In the genomic region with DNA sequence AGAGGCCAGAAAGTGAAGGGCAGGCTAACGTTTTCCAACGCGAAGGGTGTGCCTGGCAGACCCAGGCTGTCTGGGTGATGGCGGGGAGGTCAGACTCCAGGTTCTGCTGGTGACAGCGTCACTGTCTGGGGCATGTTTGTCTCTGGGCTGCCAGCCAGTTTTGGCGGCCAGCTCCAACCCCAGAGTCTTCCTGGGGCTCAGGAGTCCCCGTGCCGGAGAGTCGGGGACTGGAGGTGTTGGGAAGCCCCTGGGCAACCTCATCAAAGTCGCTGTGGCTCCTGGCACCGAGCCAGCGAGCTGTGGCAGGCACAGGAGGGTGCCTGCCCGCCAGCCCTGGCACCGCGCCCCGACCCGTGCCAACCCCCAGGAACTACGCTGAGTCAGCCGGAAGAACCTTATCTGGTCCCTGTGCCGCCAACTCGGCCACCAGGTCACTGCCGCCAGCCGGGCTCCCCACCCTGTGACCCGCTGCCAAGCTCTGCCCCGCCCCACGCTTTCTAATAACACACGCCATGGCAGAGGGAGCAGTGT, we compare ENCODE assay signal across 9 mouse cellular contexts. TPM values are rescaled to one million over a fixed set of nuclear protein-coding genes. Genes with fewer than 3 reads are reported as not detected.
DNase-seq lines count a peak whose midpoint lies in the region; ATAC-seq and TF ChIP-seq lines count a peak whose summit lies in the region.
"Had no signal": no experiment of that assay in that cellular context is flagged by ENCODE, and none has a peak within 500 bp of the region (broad histone marks: within the 10 kb centered on the region; RNA-seq: fewer than 3 reads in every experiment).

No protein-coding gene starts in this region.

- no peaks in the 10 kb centered on the region for H3K27me3 ChIP-seq in G1E (ENCODE audit: insufficient read depth, low read length)
- H3K27me3 ChIP-seq in hindbrain, embryonic 16.5 days (replicated peaks; ENCODE audit: control insufficient read depth, insufficient read depth, low read length) = no peaks in the 10 kb centered on the region
- no peaks in the 10 kb centered on the region for H3K27me3 ChIP-seq in liver, embryonic 15.5 days
- H3K27me3 ChIP-seq in neural tube, embryonic 15.5 days (replicated peaks) = no peaks in the 10 kb centered on the region

- peaks cover 100% of the 10 kb centered on the region for H3K36me3 ChIP-seq in G1E (replicated peaks)
- no peaks in the 10 kb centered on the region for H3K36me3 ChIP-seq in hindbrain, embryonic 16.5 days (ENCODE audit: control insufficient read depth, insufficient read depth, low read length)
- H3K36me3 ChIP-seq in liver, embryonic 15.5 days (replicated peaks) = peaks cover 33% of the 10 kb centered on the region
- H3K36me3 ChIP-seq in neural tube, embryonic 15.5 days = peaks cover 9% of the 10 kb centered on the region

- DNase-seq in G1E (ENCODE audit: low spot score) = peak; percentile 59
- peak; percentile 91 for DNase-seq in adrenal gland, postnatal 25 days
- peak; percentile 73 for DNase-seq in gastrocnemius, adult 18-20 months (ENCODE audit: low spot score)
- peak; percentile 78 for DNase-seq in urinary bladder, postnatal 4 days (ENCODE audit: low spot score in 2 of 2)
- DNase-seq in layer of hippocampus, adult 8-10 months (ENCODE audit: low spot score in 2 of 2) = no peak

- peak overlapping the region; percentile 31; the same call in 1 of the 2 replicates for H3K4me3 ChIP-seq in G1E (ENCODE audit: low read depth, low read length)
- H3K4me3 ChIP-seq in hindbrain, embryonic 16.5 days (ENCODE audit: low read length) = no peak overlapping the region
- H3K4me3 ChIP-seq in liver, embryonic 15.5 days (replicated peaks) = peak overlapping the region; percentile 18; the same call in 1 of the 2 replicates
- H3K4me3 ChIP-seq in neural tube, embryonic 15.5 days (replicated peaks) = no peak overlapping the region

- no peaks in the 10 kb centered on the region for H3K9me3 ChIP-seq in G1E (replicated peaks)
- H3K9me3 ChIP-seq in hindbrain, embryonic 16.5 days (ENCODE audit: control insufficient read depth, low read length) = no peaks in the 10 kb centered on the region
- no peaks in the 10 kb centered on the region for H3K9me3 ChIP-seq in liver, embryonic 15.5 days (replicated peaks)
- no peaks in the 10 kb centered on the region for H3K9me3 ChIP-seq in neural tube, embryonic 15.5 days (replicated peaks)

- peaks cover 96% of the 10 kb centered on the region for H3K4me1 ChIP-seq in G1E (ENCODE audit: insufficient read depth, low read depth, low read length)
- H3K4me1 ChIP-seq in hindbrain, embryonic 16.5 days (ENCODE audit: control insufficient read depth, insufficient read depth, low read depth, low read length) = peaks cover 37% of the 10 kb centered on the region
- peaks cover 98% of the 10 kb centered on the region for H3K4me1 ChIP-seq in liver, embryonic 15.5 days (replicated peaks)
- H3K4me1 ChIP-seq in neural tube, embryonic 15.5 days = peaks cover 58% of the 10 kb centered on the region

- 42% methylated on average over 20 of the region's 27 CpGs for WGBS in hindbrain, embryonic 16.5 days
- WGBS in liver, embryonic 15.5 days (ENCODE audit: insufficient replicate concordance) = 49% methylated on average over 27 of the region's 27 CpGs
- WGBS in neural tube, embryonic 15.5 days = 43% methylated on average over 27 of the region's 27 CpGs

- H3K27ac ChIP-seq in hindbrain, embryonic 16.5 days (ENCODE audit: low read depth, low read length) = no peak overlapping the region; the same call in 1 of the 2 replicates
- peak overlapping the region; percentile 78 for H3K27ac ChIP-seq in liver, embryonic 15.5 days (replicated peaks)
- 0 out of 2 replicates have a peak overlapping the region, but pooled peaks have one; percentile 25 for H3K27ac ChIP-seq in neural tube, embryonic 15.5 days (replicated peaks)

- no peak for TF ChIP-seq CTCF in G1E (IDR thresholded peaks at IDR 0.05; ENCODE audit: low read depth, low read length)

- H3K9ac ChIP-seq in hindbrain, embryonic 16.5 days (ENCODE audit: low read depth, low read length) = peak overlapping the region; percentile 23; the same call in 1 of the 2 replicates
- peak overlapping the region; percentile 39; the same call in 1 of the 2 replicates for H3K9ac ChIP-seq in liver, embryonic 15.5 days
- H3K9ac ChIP-seq in neural tube, embryonic 15.5 days (replicated peaks) = 0 out of 2 replicates have a peak overlapping the region, but pooled peaks have one; percentile 2

- H3K4me2 ChIP-seq in hindbrain, embryonic 16.5 days (ENCODE audit: low read length) = peak overlapping the region; percentile 36
- H3K4me2 ChIP-seq in liver, embryonic 15.5 days = peak overlapping the region; percentile 58
- H3K4me2 ChIP-seq in neural tube, embryonic 15.5 days = peak overlapping the region; percentile 25

- ATAC-seq in G1E (ENCODE audit: extremely low read depth, insufficient number of reproducible peaks, low FRiP score, poor library complexity, severe bottlenecking) = no peak
- no peak; the same call in 1 of the 2 replicates for ATAC-seq in hindbrain, embryonic 16.5 days
- ATAC-seq in liver, embryonic 15.5 days (ENCODE audit: insufficient read depth) = peak; percentile 40
- ATAC-seq in neural tube, embryonic 15.5 days (ENCODE audit: low FRiP score) = no peak

RNA-seq across cellular contexts. Expression of gene Arid3a, which starts 10.1 kb away (rescaled TPM):
- total RNA-seq in G1E (2014; fragmentation: Nextera tagmentation) = 35.4 and 41.3 TPM in 2 replicates
- 32.8 and 35.1 TPM in 2 replicates for total RNA-seq in G1E (2017)
- polyA plus RNA-seq in G1E (2012) = 164 and 202 TPM in 2 replicates
- 5.2 and 5.8 TPM in 2 replicates for total RNA-seq in adrenal gland, postnatal 25 days (2021)
- 1 to 10 TPM; 1.5 to 1.7 TPM for total RNA-seq in gastrocnemius, adult 18-20 months (2021)
- 1.6 and 1.7 TPM in 2 replicates for polyA plus RNA-seq in hindbrain, embryonic 16.5 days (2015; fragmentation: Nextera tagmentation; extraction: Ambion mirVana)
- 6.1 and 7.4 TPM in 2 replicates for polyA plus RNA-seq in liver, embryonic 15.5 days (2015; fragmentation: Nextera tagmentation; extraction: Ambion mirVana)
- polyA plus RNA-seq in neural tube, embryonic 15.5 days (2015; fragmentation: Nextera tagmentation; extraction: Ambion mirVana) = 2.4 and 5.1 TPM in 2 replicates
- total RNA-seq in layer of hippocampus, adult 8-10 months (2022) = 10 to 100 TPM in 1 of 4 experiments, 1 to 10 TPM in 3; 6.6 to 11.8 (median 7.5) TPM

RNA-seq across cellular contexts. Expression of gene R3hdm4, which starts 16.0 kb away (rescaled TPM):
- 118 and 134 TPM in 2 replicates for total RNA-seq in G1E (2014; fragmentation: Nextera tagmentation)
- total RNA-seq in G1E (2017) = 35.0 and 35.8 TPM in 2 replicates
- 185 and 203 TPM in 2 replicates for polyA plus RNA-seq in G1E (2012)
- 85.5 and 98.9 TPM in 2 replicates for total RNA-seq in adrenal gland, postnatal 25 days (2021)
- 100 to 1,000 TPM; 114 to 115 TPM for total RNA-seq in gastrocnemius, adult 18-20 months (2021)
- 293 and 300 TPM in 2 replicates for polyA plus RNA-seq in hindbrain, embryonic 16.5 days (2015; fragmentation: Nextera tagmentation; extraction: Ambion mirVana)
- polyA plus RNA-seq in liver, embryonic 15.5 days (2015; fragmentation: Nextera tagmentation; extraction: Ambion mirVana) = 52.4 and 55.6 TPM in 2 replicates
- 264 and 288 TPM in 2 replicates for polyA plus RNA-seq in neural tube, embryonic 15.5 days (2015; fragmentation: Nextera tagmentation; extraction: Ambion mirVana)
- total RNA-seq in layer of hippocampus, adult 8-10 months (2022) = 100 to 1,000 TPM; 340 to 392 (median 347) TPM

RNA-seq across cellular contexts. Expression of gene Kiss1r, which starts 20.2 kb away (rescaled TPM):
- total RNA-seq in G1E (2014; fragmentation: Nextera tagmentation) (0.30 and 0.39 TPM in 2 replicates), G1E (2017) (0.33 and 0.93 TPM in 2 replicates)
- polyA plus RNA-seq in G1E (2012) = 0.33 and 0.56 TPM in 2 replicates
- 1.1 and 2.3 TPM in 2 replicates for total RNA-seq in adrenal gland, postnatal 25 days (2021)
- under 1 TPM; 0.21 TPM for total RNA-seq in gastrocnemius, adult 18-20 months (2021)
- 3.1 and 3.7 TPM in 2 replicates for polyA plus RNA-seq in hindbrain, embryonic 16.5 days (2015; fragmentation: Nextera tagmentation; extraction: Ambion mirVana)
- polyA plus RNA-seq in liver, embryonic 15.5 days (2015; fragmentation: Nextera tagmentation; extraction: Ambion mirVana) = 0.32 and 0.37 TPM in 2 replicates
- polyA plus RNA-seq in neural tube, embryonic 15.5 days (2015; fragmentation: Nextera tagmentation; extraction: Ambion mirVana) = 1.8 and 2.8 TPM in 2 replicates
- 1 to 10 TPM; 6.3 to 8.3 (median 7.6) TPM for total RNA-seq in layer of hippocampus, adult 8-10 months (2022)

RNA-seq across cellular contexts. Expression of gene Wdr18, which starts 23.0 kb away (rescaled TPM):
- total RNA-seq in G1E (2014; fragmentation: Nextera tagmentation) = 28.5 and 37.3 TPM in 2 replicates
- total RNA-seq in G1E (2017) = 34.4 and 34.6 TPM in 2 replicates
- polyA plus RNA-seq in G1E (2012) = 69.0 and 69.5 TPM in 2 replicates
- 32.4 and 35.5 TPM in 2 replicates for total RNA-seq in adrenal gland, postnatal 25 days (2021)
- total RNA-seq in gastrocnemius, adult 18-20 months (2021) = 10 to 100 TPM; 21.0 to 22.9 TPM
- 97.7 and 102 TPM in 2 replicates for polyA plus RNA-seq in hindbrain, embryonic 16.5 days (2015; fragmentation: Nextera tagmentation; extraction: Ambion mirVana)
- polyA plus RNA-seq in liver, embryonic 15.5 days (2015; fragmentation: Nextera tagmentation; extraction: Ambion mirVana) = 46.3 and 48.4 TPM in 2 replicates
- polyA plus RNA-seq in neural tube, embryonic 15.5 days (2015; fragmentation: Nextera tagmentation; extraction: Ambion mirVana) = 94.4 and 104 TPM in 2 replicates
- 10 to 100 TPM; 42.9 to 50.8 (median 48.6) TPM for total RNA-seq in layer of hippocampus, adult 8-10 months (2022)

RNA-seq across cellular contexts. Expression of gene Gm26602, which starts 26.3 kb away (rescaled TPM):
- total RNA-seq in G1E (2014; fragmentation: Nextera tagmentation) = not detected in 2 replicates
- not detected in 2 replicates for total RNA-seq in G1E (2017)
- 0.41 and 1.0 TPM in 2 replicates for polyA plus RNA-seq in G1E (2012)
- not detected in 2 replicates for total RNA-seq in adrenal gland, postnatal 25 days (2021)
- total RNA-seq in gastrocnemius, adult 18-20 months (2021) = not detected
- 1.4 and 18.3 TPM in 2 replicates for polyA plus RNA-seq in hindbrain, embryonic 16.5 days (2015; fragmentation: Nextera tagmentation; extraction: Ambion mirVana)
- not detected in 2 replicates for polyA plus RNA-seq in liver, embryonic 15.5 days (2015; fragmentation: Nextera tagmentation; extraction: Ambion mirVana)
- 22.7 and 23.6 TPM in 2 replicates for polyA plus RNA-seq in neural tube, embryonic 15.5 days (2015; fragmentation: Nextera tagmentation; extraction: Ambion mirVana)
- total RNA-seq in layer of hippocampus, adult 8-10 months (2022) = not detected
- polyA plus RNA-seq: gonadal fat pad, adult 2 months had no signal

Comparison
In these comparisons a context has a peak if more than half of its experiments do, and no peak if none do; other contexts are left out.
1. DNase-seq: peak in G1E (single experiment), adrenal gland, postnatal 25 days (single experiment), gastrocnemius, adult 18-20 months (single experiment) and urinary bladder, postnatal 4 days (2 of 2); none in layer of hippocampus, adult 8-10 months (0 of 2).
2. H3K4me3 ChIP-seq: peak in G1E (single experiment) and liver, embryonic 15.5 days (single experiment); none in hindbrain, embryonic 16.5 days (single experiment) and neural tube, embryonic 15.5 days (single experiment).
3. Peak in every context shown above with its lines, with median percentiles within 50 percentile points of each other: H3K4me2 ChIP-seq and H3K9ac ChIP-seq.